Mouse (Mus musculus) brain, adult 10 weeks (tissue): ENCODE measurements around the gene Bcl2a1c. TPM values are rescaled to one million over a fixed set of nuclear protein-coding genes. Genes with fewer than 3 reads are reported as not detected.

ENCODE experiments used
- polyA plus RNA-seq: library from polyadenylated mRNA; stranded (reverse); fragments of 350-450 nt; fragmentation: Illumina TruSeq; extraction: RNeasy Lipid Tissue Mini Kit (QIAGEN cat#74804); gene quantifications from one replicate; pipeline ENCODE4 v1.2.3, GENCODE M21; 2015; ENCODE audit warnings: low read depth, low replicate concordance

The Bcl2a1c gene
- not detected for polyA plus RNA-seq

GRCm38 (mm10) chr9:114329855-114330254 lies at the start of gene Bcl2a1c:
Gene Bcl2a1c (plus strand): TSS chr9:114330135.

Other genes with a start within 250 kb of the Bcl2a1c start
- 7.4 TPM for gene Crtap, start 60.5 kb downstream of the Bcl2a1c start, polyA plus RNA-seq
- gene Glb1, start 70.9 kb downstream of the Bcl2a1c start, polyA plus RNA-seq, result 20.6 TPM
- 5.6 TPM for gene Tmppe, start 71.0 kb downstream of the Bcl2a1c start, polyA plus RNA-seq
- gene Ccr4, start 174.8 kb downstream of the Bcl2a1c start, polyA plus RNA-seq, result not detected
- not detected for gene C130032M10Rik, start 185.6 kb downstream of the Bcl2a1c start, polyA plus RNA-seq
- gene Trim71, start 234.2 kb downstream of the Bcl2a1c start, polyA plus RNA-seq, result 0.19 TPM